7 mouse cellular contexts compared by ENCODE assay signal in genomic region chr8:70691727-70692231, GRCm38 (mm10). TPM values are rescaled to one million over a fixed set of nuclear protein-coding genes. Genes with fewer than 3 reads are reported as not detected.
DNase-seq lines count a peak whose midpoint lies in the region; ATAC-seq and TF ChIP-seq lines count a peak whose summit lies in the region.

No protein-coding gene starts in this region.

- DNase-seq in ZHBTc4 (ENCODE audit: low read depth, low spot score), result peak; percentile 88
- DNase-seq in hindbrain, postnatal 0 days (ENCODE audit: low spot score), result no peak
- no peak for DNase-seq in MN1 (ENCODE audit: low spot score)

- no peak for TF ChIP-seq CTCF in ES-Bruce4 (IDR thresholded peaks at IDR 0.05; ENCODE audit: low read depth, low read length)
- TF ChIP-seq CTCF in hindbrain, postnatal 0 days (IDR thresholded peaks at IDR 0.05; ENCODE audit: low read depth), result no peak
- TF ChIP-seq CTCF in testis, adult 2 months (IDR thresholded peaks at IDR 0.05; ENCODE audit: control insufficient read depth, insufficient read depth, insufficient replicate concordance, low read depth, low read length), result no peak

- WGBS in hindbrain, postnatal 0 days, result under 1% methylated on average over 20 of the region's 20 CpGs
- WGBS in liver, embryonic 12.5 days (ENCODE audit: insufficient replicate concordance), result 11% methylated on average over 19 of the region's 20 CpGs

- peak; percentile 81 for TF ChIP-seq EP300 in ES-Bruce4 (IDR thresholded peaks at IDR 0.05; ENCODE audit: insufficient read depth, low read depth, low read length)

- TF ChIP-seq POLR2A in ES-Bruce4 (IDR thresholded peaks at IDR 0.05; ENCODE audit: insufficient read depth, low read length), result peak; percentile 11
- TF ChIP-seq POLR2A in testis, adult 2 months (IDR thresholded peaks at IDR 0.05; ENCODE audit: control insufficient read depth, low read depth, low read length), result no peak

- peak overlapping the region; percentile 78 for H3K27ac ChIP-seq in ES-Bruce4 (ENCODE audit: insufficient read depth, low read length)
- H3K27ac ChIP-seq in hindbrain, postnatal 0 days, result no peak overlapping the region
- H3K27ac ChIP-seq in liver, embryonic 12.5 days, result no peak overlapping the region
- H3K27ac ChIP-seq in testis, adult 2 months (ENCODE audit: control insufficient read depth, insufficient read depth, low read depth, low read length), result peak overlapping the region; percentile 59; the same call in 1 of the 2 replicates

- H3K36me3 ChIP-seq in ES-Bruce4 (ENCODE audit: control insufficient read depth, insufficient read depth, low read length, poor library complexity, severe bottlenecking), result no peaks in the 10 kb centered on the region
- H3K36me3 ChIP-seq in hindbrain, postnatal 0 days (ENCODE audit: insufficient read depth, low read length), result no peaks in the 10 kb centered on the region
- no peaks in the 10 kb centered on the region for H3K36me3 ChIP-seq in liver, embryonic 12.5 days
- no peaks in the 10 kb centered on the region for H3K36me3 ChIP-seq in testis, adult 2 months (ENCODE audit: control insufficient read depth, insufficient read depth, low read length)

- ATAC-seq in hindbrain, postnatal 0 days, result peak; percentile 13
- ATAC-seq in liver, embryonic 12.5 days, result no peak
- no peak for ATAC-seq in monocyte, adult 5-6 weeks (replicated peaks; ENCODE audit: insufficient number of reproducible peaks, low FRiP score, low TSS enrichment, poor library complexity, severe bottlenecking)

- peak overlapping the region; percentile 60 for H3K4me3 ChIP-seq in ES-Bruce4 (ENCODE audit: low read depth, low read length)
- H3K4me3 ChIP-seq in hindbrain, postnatal 0 days (ENCODE audit: low read length), result peak overlapping the region; percentile 16
- H3K4me3 ChIP-seq in liver, embryonic 12.5 days, result no peak overlapping the region
- peak overlapping the region; percentile 71 for H3K4me3 ChIP-seq in testis, adult 2 months (ENCODE audit: control insufficient read depth, low read depth, low read length)

- no peaks in the 10 kb centered on the region for H3K27me3 ChIP-seq in ES-Bruce4 (ENCODE audit: control insufficient read depth, insufficient read depth, low read length, poor library complexity, severe bottlenecking)
- H3K27me3 ChIP-seq in hindbrain, postnatal 0 days (ENCODE audit: insufficient read depth, low read length), result no peaks in the 10 kb centered on the region
- H3K27me3 ChIP-seq in liver, embryonic 12.5 days (replicated peaks), result peaks cover 22% of the 10 kb centered on the region
- no peaks in the 10 kb centered on the region for H3K27me3 ChIP-seq in testis, adult 2 months (ENCODE audit: control insufficient read depth, insufficient read depth, low read length)

- peak overlapping the region; percentile 53 for H3K4me2 ChIP-seq in hindbrain, postnatal 0 days (ENCODE audit: low read depth, low read length)
- peak overlapping the region; percentile 54 for H3K4me2 ChIP-seq in liver, embryonic 12.5 days

- peaks cover 3% of the 10 kb centered on the region for H3K4me1 ChIP-seq in ES-Bruce4 (ENCODE audit: control insufficient read depth, insufficient read depth, low read length)
- H3K4me1 ChIP-seq in hindbrain, postnatal 0 days (ENCODE audit: insufficient read depth, low read length), result peaks cover 10% of the 10 kb centered on the region
- H3K4me1 ChIP-seq in liver, embryonic 12.5 days, result peaks cover 53% of the 10 kb centered on the region
- H3K4me1 ChIP-seq in testis, adult 2 months (ENCODE audit: control insufficient read depth, insufficient read depth, low read length), result peaks cover 30% of the 10 kb centered on the region

- peak overlapping the region; percentile 80 for H3K9ac ChIP-seq in ES-Bruce4 (ENCODE audit: low read depth, poor library complexity, severe bottlenecking)
- H3K9ac ChIP-seq in hindbrain, postnatal 0 days (replicated peaks; ENCODE audit: low read length), result peak overlapping the region; percentile 41; the same call in 1 of the 2 replicates
- peak overlapping the region; percentile 48 for H3K9ac ChIP-seq in liver, embryonic 12.5 days

- no peaks in the 10 kb centered on the region for H3K9me3 ChIP-seq in ES-Bruce4 (replicated peaks; ENCODE audit: control insufficient read depth, insufficient read depth, low read length, poor library complexity, severe bottlenecking)
- no peaks in the 10 kb centered on the region for H3K9me3 ChIP-seq in hindbrain, postnatal 0 days (ENCODE audit: low read length)
- H3K9me3 ChIP-seq in liver, embryonic 12.5 days (replicated peaks), result no peaks in the 10 kb centered on the region

RNA-seq across cellular contexts. Expression of gene Jund, which starts 7.0 kb away (rescaled TPM):
- 56.6 and 66.4 TPM in 2 replicates for polyA plus RNA-seq in ES-Bruce4 (2011; ENCODE audit: insufficient read depth, insufficient read length, low read depth, missing spikeins)
- 486 and 650 TPM in 2 replicates for total RNA-seq in hindbrain, postnatal 0 days (2014; rRNA removed)
- polyA plus RNA-seq in hindbrain, postnatal 0 days (2015; fragmentation: Nextera tagmentation; extraction: Ambion mirVana), result 90.4 and 96.3 TPM in 2 replicates
- 59.5 and 66.8 TPM in 2 replicates for polyA plus RNA-seq in liver, embryonic 12.5 days (2016; fragmentation: Nextera tagmentation; extraction: Ambion mirVana)
- 79.2 and 105 TPM in 2 replicates for polyA plus RNA-seq in testis, adult 2 months (2012; rRNA removed)
- total RNA-seq in monocyte, adult 5-6 weeks (2017), result 131 to 182 TPM (median 168 TPM) in 3 replicates

RNA-seq across cellular contexts. Expression of gene Iqcn, which starts 11.5 kb away (rescaled TPM):
- not detected in 2 replicates for polyA plus RNA-seq in ES-Bruce4 (2011; ENCODE audit: insufficient read depth, insufficient read length, low read depth, missing spikeins)
- total RNA-seq in hindbrain, postnatal 0 days (2014; rRNA removed), result 0.05 and 0.18 TPM in 2 replicates
- polyA plus RNA-seq in hindbrain, postnatal 0 days (2015; fragmentation: Nextera tagmentation; extraction: Ambion mirVana), result 0.05 and 0.08 TPM in 2 replicates
- polyA plus RNA-seq in liver, embryonic 12.5 days (2016; fragmentation: Nextera tagmentation; extraction: Ambion mirVana), result not detected in 2 replicates
- 286 and 302 TPM in 2 replicates for polyA plus RNA-seq in testis, adult 2 months (2012; rRNA removed)
- 0.67 to 0.78 TPM in 2 of 3 replicates, not detected in the other for total RNA-seq in monocyte, adult 5-6 weeks (2017)

RNA-seq across cellular contexts. Expression of gene Lsm4, which starts 18.7 kb away (rescaled TPM):
- 211 TPM in 2 replicates for polyA plus RNA-seq in ES-Bruce4 (2011; ENCODE audit: insufficient read depth, insufficient read length, low read depth, missing spikeins)
- total RNA-seq in hindbrain, postnatal 0 days (2014; rRNA removed), result 301 and 453 TPM in 2 replicates
- polyA plus RNA-seq in hindbrain, postnatal 0 days (2015; fragmentation: Nextera tagmentation; extraction: Ambion mirVana), result 188 and 190 TPM in 2 replicates
- 266 and 269 TPM in 2 replicates for polyA plus RNA-seq in liver, embryonic 12.5 days (2016; fragmentation: Nextera tagmentation; extraction: Ambion mirVana)
- 148 and 168 TPM in 2 replicates for polyA plus RNA-seq in testis, adult 2 months (2012; rRNA removed)
- total RNA-seq in monocyte, adult 5-6 weeks (2017), result 69.1 to 93.3 TPM (median 80.9 TPM) in 3 replicates

RNA-seq across cellular contexts. Expression of gene Gm3336, which starts 26.6 kb away (rescaled TPM):
- polyA plus RNA-seq in ES-Bruce4 (2011; ENCODE audit: insufficient read depth, insufficient read length, low read depth, missing spikeins), result 0.99 and 2.5 TPM in 2 replicates
- not detected in 2 replicates for total RNA-seq in hindbrain, postnatal 0 days (2014; rRNA removed)
- polyA plus RNA-seq in hindbrain, postnatal 0 days (2015; fragmentation: Nextera tagmentation; extraction: Ambion mirVana), result not detected in 2 replicates
- polyA plus RNA-seq in liver, embryonic 12.5 days (2016; fragmentation: Nextera tagmentation; extraction: Ambion mirVana), result not detected in 2 replicates
- 0.86 and 0.91 TPM in 2 replicates for polyA plus RNA-seq in testis, adult 2 months (2012; rRNA removed)
- total RNA-seq in monocyte, adult 5-6 weeks (2017), result not detected in 3 replicates

RNA-seq across cellular contexts. Expression of gene Pgpep1, which starts 31.6 kb away (rescaled TPM):
- polyA plus RNA-seq in ES-Bruce4 (2011; ENCODE audit: insufficient read depth, insufficient read length, low read depth, missing spikeins), result 30.2 and 44.4 TPM in 2 replicates
- 65.7 and 68.4 TPM in 2 replicates for total RNA-seq in hindbrain, postnatal 0 days (2014; rRNA removed)
- polyA plus RNA-seq in hindbrain, postnatal 0 days (2015; fragmentation: Nextera tagmentation; extraction: Ambion mirVana), result 44.2 and 56.5 TPM in 2 replicates
- polyA plus RNA-seq in liver, embryonic 12.5 days (2016; fragmentation: Nextera tagmentation; extraction: Ambion mirVana), result 19.6 and 24.2 TPM in 2 replicates
- 3.7 and 4.9 TPM in 2 replicates for polyA plus RNA-seq in testis, adult 2 months (2012; rRNA removed)
- total RNA-seq in monocyte, adult 5-6 weeks (2017), result 2.3 to 4.9 TPM (median 3.3 TPM) in 3 replicates

Comparison
In these comparisons a context has a peak if more than half of its experiments do, and no peak if none do; other contexts are left out.
1. H3K27ac ChIP-seq: peak in ES-Bruce4 (single experiment) and testis, adult 2 months (single experiment); none in hindbrain, postnatal 0 days (single experiment) and liver, embryonic 12.5 days (single experiment).
2. RNA of gene Iqcn, which starts 11.5 kb away (polyA plus RNA-seq): 286 to 302 TPM in testis, adult 2 months; not detected in ES-Bruce4, 0.05 to 0.08 TPM in hindbrain, postnatal 0 days and not detected in liver, embryonic 12.5 days; every median in the first group is over 100 times any median in the second.
3. Peak in every context shown above with its lines, with median percentiles within 50 percentile points of each other: H3K9ac ChIP-seq.